Mouse (Mus musculus): ENCODE results near the gene Gm10330.
"Not testable (repeated sequence)": the region's sequence is repeated elsewhere in the genome, so short reads cannot be mapped to it uniquely, and the experiment has no call there.

The Gm10330 gene

GRCm38 (mm10) chr12:23780165-23780564 lies at the start of gene Gm10330:
Gene Gm10330 (minus strand): TSS chr12:23780265.
- DNase-seq (ENCODE audit: low read depth, low spot score) = not testable (repeated sequence)

- DNase-seq (ENCODE audit: low read depth, low spot score) = not testable (repeated sequence)
Measured at GRCm38 (mm10) chr12:23800776-23801175, 20.7 kb upstream of the Gm10330 start.

GRCm38 (mm10) chr12:23800366-23800765 lies 20.3 kb upstream of the Gm10330 start:
- DNase-seq (ENCODE audit: low read depth, low spot score) = not testable (repeated sequence)

All from brain, adult 2 months (tissue).